Mouse (Mus musculus): ENCODE measurements at regions not wholly inside any gene's neighbourhood (a gene's known extent, or its start where the extent isn't known, plus 50 kb on each side); places are given as distances from the start of the nearest gene placed in this dataset.

DNA sequence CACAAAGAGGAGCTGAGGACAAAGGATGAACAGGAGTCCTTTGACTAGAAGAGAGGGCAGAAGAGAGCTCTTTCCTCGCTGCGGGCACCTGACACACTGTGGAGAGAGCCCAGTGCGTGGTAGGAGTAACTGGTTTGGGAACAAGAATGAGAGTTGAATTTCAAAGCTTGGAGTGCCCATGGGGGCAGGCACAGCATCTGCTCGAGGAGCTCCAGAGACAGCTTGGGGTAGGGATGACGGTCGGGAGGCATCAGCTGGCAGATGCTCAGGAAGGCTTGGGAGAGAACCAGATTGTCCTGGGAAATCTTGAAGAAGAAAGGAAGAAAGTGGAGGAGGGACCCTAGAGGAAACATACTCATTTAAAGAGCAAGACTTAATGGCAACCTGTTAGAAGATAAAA, 297.0 kb downstream of the Rps24 start:
- Histone ChIP-seq H3K4me3 (ENCODE audit: low read depth, low read length) (no peak overlapping the region), H3K36me3 (ENCODE audit: insufficient read depth) (no peaks in the 10 kb centered on the region), H3K4me2 (no peak overlapping the region), H3K9ac (no peak overlapping the region), H3K4me1 (ENCODE audit: insufficient read depth) (no peaks in the 10 kb centered on the region), H3K27ac (ENCODE audit: low read depth) (no peak overlapping the region), H3K9me3 (ENCODE audit: low read depth, low read length) (no peaks in the 10 kb centered on the region), H3K27me3 (ENCODE audit: insufficient read depth, low read length) (no peaks in the 10 kb centered on the region)
- no peak for TF ChIP-seq CTCF (IDR thresholded peaks at IDR 0.05; ENCODE audit: low read depth)
- DNase-seq (no peak), ATAC-seq (ENCODE audit: insufficient read depth) (no peak)
- 67% methylated on average over 6 of the region's 6 CpGs for WGBS

DNA sequence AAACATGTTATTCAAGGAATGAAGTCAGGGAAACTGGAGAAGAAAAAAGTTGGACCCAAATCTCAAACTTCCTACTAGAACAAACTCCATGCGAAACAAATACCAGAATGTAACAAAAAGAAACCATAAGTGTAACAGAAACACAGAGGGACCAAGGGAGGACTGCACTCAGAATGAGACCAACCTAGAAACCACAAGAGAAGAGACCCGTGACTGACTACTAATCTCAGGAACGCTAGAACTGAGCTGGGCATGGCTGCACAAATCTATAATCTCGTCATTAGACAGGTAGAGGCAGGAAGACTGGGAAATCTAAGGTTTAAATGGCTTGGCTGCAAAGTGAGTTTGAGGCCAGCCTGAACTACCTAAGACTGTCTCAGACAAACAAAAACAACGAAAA, 298.5 kb downstream of the Rps24 start:
- H3K36me3 ChIP-seq (ENCODE audit: insufficient read depth): no peaks in the 10 kb centered on the region
- no peaks in the 10 kb centered on the region for H3K4me1 ChIP-seq (ENCODE audit: insufficient read depth)
- H3K9me3 ChIP-seq (ENCODE audit: low read depth, low read length): no peaks in the 10 kb centered on the region
- no peak for ATAC-seq (ENCODE audit: insufficient read depth)
- DNase-seq: no peak
- no peak for TF ChIP-seq CTCF (IDR thresholded peaks at IDR 0.05; ENCODE audit: low read depth)
- WGBS: 77% methylated on average over 5 of the region's 5 CpGs
- no peak overlapping the region for H3K4me2 ChIP-seq
- no peak overlapping the region for H3K4me3 ChIP-seq (ENCODE audit: low read depth, low read length)
- H3K9ac ChIP-seq: no peak overlapping the region
- H3K27me3 ChIP-seq (ENCODE audit: insufficient read depth, low read length): no peaks in the 10 kb centered on the region
- no peak overlapping the region for H3K27ac ChIP-seq (ENCODE audit: low read depth)

DNA sequence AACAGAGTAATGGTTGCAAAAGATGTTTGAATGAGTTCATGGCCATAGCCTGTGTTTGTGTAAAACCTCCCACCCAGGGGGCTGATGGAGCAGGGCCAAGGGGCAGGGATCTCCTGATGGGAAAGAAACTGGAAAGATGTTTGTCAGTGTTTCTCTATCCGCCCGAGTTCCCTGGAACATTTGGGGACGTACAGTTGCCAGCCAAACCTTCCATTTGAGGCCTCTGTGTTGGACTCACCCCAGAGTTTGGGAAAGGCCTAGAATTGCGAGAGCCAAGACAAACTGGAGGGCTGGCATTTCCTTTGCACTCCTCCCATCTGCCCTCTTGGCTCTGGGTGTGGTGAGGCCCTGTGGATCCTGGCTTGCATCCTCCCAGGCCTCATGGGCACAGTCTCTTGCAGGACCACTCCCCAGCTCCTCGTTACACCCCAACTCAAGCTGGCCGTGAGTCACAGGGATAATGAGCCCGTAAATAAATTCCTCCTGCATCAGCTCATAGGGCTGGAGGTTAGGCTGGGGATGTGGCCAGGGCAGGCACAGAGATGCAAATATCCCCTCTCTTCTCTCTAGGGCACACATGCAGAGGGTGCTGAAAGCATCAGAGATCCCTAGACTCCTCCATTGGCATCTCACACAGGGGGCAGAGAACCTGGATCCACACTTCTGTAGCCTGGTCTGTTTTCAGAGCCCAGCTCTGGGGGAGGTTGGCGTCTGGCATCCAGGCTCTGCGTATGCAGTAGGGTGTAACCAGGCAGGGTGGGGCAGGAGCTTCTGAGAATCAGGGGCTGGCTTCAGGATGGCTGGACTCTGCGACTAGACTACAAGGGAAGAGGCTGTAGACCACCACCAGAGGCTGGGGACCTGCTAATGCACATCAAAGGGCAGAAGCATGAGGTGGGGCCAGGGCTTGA, 306.7 kb downstream of the Rps24 start:
- H3K27ac ChIP-seq (ENCODE audit: low read depth): no peak overlapping the region
- 57% methylated on average over 10 of the region's 10 CpGs for WGBS

DNA sequence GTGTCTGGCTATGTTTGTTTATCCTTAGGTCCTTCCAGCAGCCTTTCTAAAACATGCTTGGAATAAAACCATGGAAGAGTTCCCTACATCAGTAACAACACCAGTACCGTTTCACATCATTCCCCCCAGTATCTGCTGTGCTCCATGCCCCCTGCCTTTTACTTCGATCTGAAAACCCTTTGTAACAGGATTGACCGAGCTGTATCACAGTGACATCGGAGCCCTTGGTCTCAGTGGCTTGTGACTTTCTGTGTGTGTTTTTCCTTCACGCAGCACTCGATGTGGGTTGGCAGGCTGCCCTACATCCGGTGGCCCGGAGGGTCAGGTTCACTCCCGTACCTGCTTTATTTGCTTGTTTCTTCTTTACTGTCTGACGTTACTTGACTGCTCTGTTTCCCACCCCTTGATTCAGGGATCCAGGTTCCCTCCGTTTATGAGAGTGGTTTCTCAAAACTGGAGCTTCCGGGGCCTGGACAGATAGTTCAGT, 307.5 kb downstream of the Rps24 start:
- H3K27me3 ChIP-seq (ENCODE audit: insufficient read depth, low read length): no peaks in the 10 kb centered on the region
- no peak overlapping the region for H3K27ac ChIP-seq (ENCODE audit: low read depth)
- no peaks in the 10 kb centered on the region for H3K4me1 ChIP-seq (ENCODE audit: insufficient read depth)
- no peak overlapping the region for H3K4me3 ChIP-seq (ENCODE audit: low read depth, low read length)
- DNase-seq: peak; percentile 13
- 43% methylated on average over 12 of the region's 12 CpGs for WGBS
- H3K4me2 ChIP-seq: no peak overlapping the region
- H3K9me3 ChIP-seq (ENCODE audit: low read depth, low read length): no peaks in the 10 kb centered on the region
- no peak for ATAC-seq (ENCODE audit: insufficient read depth)
- no peak for TF ChIP-seq CTCF (IDR thresholded peaks at IDR 0.05; ENCODE audit: low read depth)
- H3K36me3 ChIP-seq (ENCODE audit: insufficient read depth): no peaks in the 10 kb centered on the region
- no peak overlapping the region for H3K9ac ChIP-seq

More for the DNA sequence above, 306.7 kb downstream of the Rps24 start:
- no peak for ATAC-seq (ENCODE audit: insufficient read depth)
- Histone ChIP-seq H3K4me1 (ENCODE audit: insufficient read depth) (no peaks in the 10 kb centered on the region), H3K4me3 (ENCODE audit: low read depth, low read length) (no peak overlapping the region), H3K36me3 (ENCODE audit: insufficient read depth) (no peaks in the 10 kb centered on the region), H3K9ac (no peak overlapping the region), H3K4me2 (no peak overlapping the region), H3K27me3 (ENCODE audit: insufficient read depth, low read length) (no peaks in the 10 kb centered on the region), H3K9me3 (ENCODE audit: low read depth, low read length) (no peaks in the 10 kb centered on the region)
- DNase-seq: peak; percentile 15
- no peak for TF ChIP-seq CTCF (IDR thresholded peaks at IDR 0.05; ENCODE audit: low read depth)

DNA sequence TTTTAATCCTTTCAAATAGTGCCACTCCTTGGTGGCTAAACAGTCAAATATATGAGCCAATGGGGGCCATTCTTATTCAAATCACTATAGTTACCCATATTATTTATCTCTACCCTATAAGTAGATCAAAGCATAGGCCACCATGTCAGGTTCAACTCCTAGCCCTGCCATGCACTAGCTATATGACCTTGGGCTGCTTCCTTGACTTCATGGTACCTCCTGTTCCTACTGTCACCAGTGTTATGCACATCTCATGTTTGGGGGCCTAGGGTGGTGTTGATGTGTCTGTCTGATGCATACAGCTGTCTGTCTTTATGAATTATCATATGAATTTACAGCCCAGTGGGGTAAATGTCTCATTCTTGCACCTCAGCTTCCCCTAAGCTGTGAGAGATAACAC, 310.6 kb downstream of the Rps24 start:
- Histone ChIP-seq H3K9me3 (ENCODE audit: low read depth, low read length) (no peaks in the 10 kb centered on the region), H3K27me3 (ENCODE audit: insufficient read depth, low read length) (no peaks in the 10 kb centered on the region), H3K36me3 (ENCODE audit: insufficient read depth) (no peaks in the 10 kb centered on the region), H3K4me1 (ENCODE audit: insufficient read depth) (no peaks in the 10 kb centered on the region), H3K27ac (ENCODE audit: low read depth) (no peak overlapping the region), H3K4me3 (ENCODE audit: low read depth, low read length) (no peak overlapping the region), H3K9ac (no peak overlapping the region), H3K4me2 (no peak overlapping the region)
- no peak for TF ChIP-seq CTCF (IDR thresholded peaks at IDR 0.05; ENCODE audit: low read depth)
- ATAC-seq (ENCODE audit: insufficient read depth) (no peak), DNase-seq (no peak)

DNA sequence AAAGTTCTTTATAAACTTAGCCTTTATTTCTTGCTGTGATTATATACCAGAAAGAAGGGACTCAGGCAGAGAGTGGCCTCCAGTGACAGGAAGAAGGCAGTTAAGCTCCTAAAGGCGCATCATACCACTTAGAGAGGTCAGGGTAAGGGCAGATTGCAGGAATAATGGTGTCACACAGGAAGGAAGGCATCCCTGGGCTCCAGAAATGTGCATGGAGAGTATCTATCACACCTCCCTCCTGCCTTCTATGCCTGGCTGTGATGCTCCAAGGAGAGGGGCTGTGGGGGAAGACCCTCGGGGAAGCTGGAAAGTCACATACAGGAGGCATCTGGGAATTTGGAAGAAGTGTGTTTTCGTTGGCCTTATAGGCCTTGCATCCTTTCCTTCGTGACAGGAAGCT, 311.1 kb downstream of the Rps24 start:
- no peak overlapping the region for H3K27ac ChIP-seq (ENCODE audit: low read depth)
- no peaks in the 10 kb centered on the region for H3K36me3 ChIP-seq (ENCODE audit: insufficient read depth)
- H3K4me3 ChIP-seq (ENCODE audit: low read depth, low read length): no peak overlapping the region
- WGBS: 62% methylated on average over 4 of the region's 4 CpGs
- H3K4me2 ChIP-seq: no peak overlapping the region
- TF ChIP-seq CTCF (IDR thresholded peaks at IDR 0.05; ENCODE audit: low read depth): no peak
- H3K4me1 ChIP-seq (ENCODE audit: insufficient read depth): no peaks in the 10 kb centered on the region
- DNase-seq: no peak
- no peak overlapping the region for H3K9ac ChIP-seq
- no peak for ATAC-seq (ENCODE audit: insufficient read depth)
- H3K27me3 ChIP-seq (ENCODE audit: insufficient read depth, low read length): no peaks in the 10 kb centered on the region
- H3K9me3 ChIP-seq (ENCODE audit: low read depth, low read length): no peaks in the 10 kb centered on the region

DNA sequence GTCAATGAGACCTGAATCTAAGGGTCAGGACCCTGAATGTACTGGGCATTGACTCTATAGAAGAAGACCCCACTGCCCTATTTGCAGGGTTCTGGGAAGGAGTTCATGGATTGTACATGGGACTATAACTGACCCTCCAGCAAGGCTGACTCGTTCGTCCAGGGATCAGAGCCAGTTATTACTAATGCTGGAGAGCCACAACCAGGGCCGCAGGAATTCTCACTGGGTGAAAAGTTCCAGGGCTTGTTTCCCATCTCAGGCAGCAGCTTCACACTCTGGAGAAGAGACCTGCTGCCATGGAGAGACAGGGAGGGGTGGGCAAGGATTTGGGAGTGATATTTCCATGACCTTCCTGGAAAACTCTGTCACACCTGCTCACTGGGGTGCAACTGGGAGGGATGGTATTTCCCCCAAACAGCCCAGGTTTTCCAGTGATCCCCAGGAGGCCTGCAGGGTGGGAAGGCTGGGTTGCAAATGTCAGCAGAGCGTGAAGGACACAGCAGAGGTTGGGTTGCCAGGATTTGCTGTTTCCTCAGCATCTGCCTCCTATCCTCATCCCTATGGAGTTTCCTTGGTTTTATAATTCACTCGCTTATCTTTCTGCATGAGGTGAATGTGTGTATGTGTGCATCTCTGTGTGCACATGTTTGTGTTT, 316.2 kb downstream of the Rps24 start:
- no peak overlapping the region for H3K9ac ChIP-seq
- WGBS: 73% methylated on average over 5 of the region's 5 CpGs

More for the DNA sequence above, 316.2 kb downstream of the Rps24 start:
- Histone ChIP-seq H3K9me3 (ENCODE audit: low read depth, low read length) (no peaks in the 10 kb centered on the region), H3K4me2 (no peak overlapping the region), H3K4me3 (ENCODE audit: low read depth, low read length) (no peak overlapping the region), H3K27me3 (ENCODE audit: insufficient read depth, low read length) (no peaks in the 10 kb centered on the region), H3K4me1 (ENCODE audit: insufficient read depth) (no peaks in the 10 kb centered on the region), H3K27ac (ENCODE audit: low read depth) (no peak overlapping the region), H3K36me3 (ENCODE audit: insufficient read depth) (no peaks in the 10 kb centered on the region)
- TF ChIP-seq CTCF (IDR thresholded peaks at IDR 0.05; ENCODE audit: low read depth): no peak
- DNase-seq (no peak), ATAC-seq (ENCODE audit: insufficient read depth) (no peak)

All from lung, embryonic 14.5 days (tissue).